Mouse (Mus musculus): ENCODE measurements around the gene Gpr137b. TPM values are rescaled to one million over a fixed set of nuclear protein-coding genes. Genes with fewer than 3 reads are reported as not detected.
"Not testable (repeated sequence)": the region's sequence is repeated elsewhere in the genome, so short reads cannot be mapped to it uniquely, and the experiment has no call there.

Gene Gpr137b
- polyA plus RNA-seq, 1 experiment from 2014 or later, result 3.6 TPM

GRCm38 (mm10) chr13:13378168-13378859 lies 15.5 kb downstream of the Gpr137b start:
- H3K27ac ChIP-seq (ENCODE audit: low read depth, low read length); H3K4me2 ChIP-seq (replicated peaks; ENCODE audit: low read depth); H3K36me3 ChIP-seq (ENCODE audit: control insufficient read depth, insufficient read depth); ATAC-seq; H3K27me3 ChIP-seq (replicated peaks; ENCODE audit: control insufficient read depth, insufficient read depth, low read length); H3K9me3 ChIP-seq (ENCODE audit: control insufficient read depth); H3K4me1 ChIP-seq (replicated peaks; ENCODE audit: control insufficient read depth, insufficient read depth, low read length); H3K4me3 ChIP-seq (ENCODE audit: low read depth, low read length); H3K9ac ChIP-seq (ENCODE audit: low read depth, low read length): not testable (repeated sequence)
- WGBS, result 60% methylated on average over 1 of the region's 7 CpGs

GRCm38 (mm10) chr13:13377180-13377579 lies 16.6 kb downstream of the Gpr137b start:
- Histone ChIP-seq H3K4me3 (ENCODE audit: low read depth, low read length) (no peak overlapping the region), H3K4me2 (replicated peaks; ENCODE audit: low read depth) (no peak overlapping the region), H3K27me3 (replicated peaks; ENCODE audit: control insufficient read depth, insufficient read depth, low read length) (no peaks in the 10 kb centered on the region), H3K4me1 (replicated peaks; ENCODE audit: control insufficient read depth, insufficient read depth, low read length) (no peaks in the 10 kb centered on the region), H3K27ac (ENCODE audit: low read depth, low read length) (no peak overlapping the region), H3K9ac (ENCODE audit: low read depth, low read length) (no peak overlapping the region), H3K36me3 (ENCODE audit: control insufficient read depth, insufficient read depth) (no peaks in the 10 kb centered on the region), H3K9me3 (ENCODE audit: control insufficient read depth) (no peaks in the 10 kb centered on the region)
- WGBS, result 77% methylated on average over 5 of the region's 5 CpGs
- TF ChIP-seq CTCF (IDR thresholded peaks at IDR 0.05; ENCODE audit: low read depth), result no peak
- no peak for ATAC-seq

GRCm38 (mm10) chr13:13373965-13374364 lies 19.8 kb downstream of the Gpr137b start:
- H3K27ac ChIP-seq (ENCODE audit: low read depth, low read length); H3K27me3 ChIP-seq (replicated peaks; ENCODE audit: control insufficient read depth, insufficient read depth, low read length); ATAC-seq; H3K36me3 ChIP-seq (ENCODE audit: control insufficient read depth, insufficient read depth); H3K4me3 ChIP-seq (ENCODE audit: low read depth, low read length); H3K9me3 ChIP-seq (ENCODE audit: control insufficient read depth); H3K4me1 ChIP-seq (replicated peaks; ENCODE audit: control insufficient read depth, insufficient read depth, low read length); H3K9ac ChIP-seq (ENCODE audit: low read depth, low read length); H3K4me2 ChIP-seq (replicated peaks; ENCODE audit: low read depth): not testable (repeated sequence)
- WGBS, result 61% methylated on average over 5 of the region's 6 CpGs

GRCm38 (mm10) chr13:13371436-13371835 lies 22.4 kb downstream of the Gpr137b start:
- H3K4me3 ChIP-seq (ENCODE audit: low read depth, low read length); H3K27me3 ChIP-seq (replicated peaks; ENCODE audit: control insufficient read depth, insufficient read depth, low read length); H3K4me1 ChIP-seq (replicated peaks; ENCODE audit: control insufficient read depth, insufficient read depth, low read length); H3K9me3 ChIP-seq (ENCODE audit: control insufficient read depth); H3K27ac ChIP-seq (ENCODE audit: low read depth, low read length); H3K36me3 ChIP-seq (ENCODE audit: control insufficient read depth, insufficient read depth); ATAC-seq; H3K4me2 ChIP-seq (replicated peaks; ENCODE audit: low read depth); H3K9ac ChIP-seq (ENCODE audit: low read depth, low read length): not testable (repeated sequence)
- WGBS, result 85% methylated on average over 7 of the region's 7 CpGs

GRCm38 (mm10) chr13:13366371-13366770 lies 27.4 kb downstream of the Gpr137b start:
- not testable (repeated sequence) for H3K36me3 ChIP-seq (ENCODE audit: control insufficient read depth, insufficient read depth); H3K9ac ChIP-seq (ENCODE audit: low read depth, low read length); H3K9me3 ChIP-seq (ENCODE audit: control insufficient read depth); H3K4me3 ChIP-seq (ENCODE audit: low read depth, low read length); ATAC-seq; H3K4me2 ChIP-seq (replicated peaks; ENCODE audit: low read depth); H3K4me1 ChIP-seq (replicated peaks; ENCODE audit: control insufficient read depth, insufficient read depth, low read length); H3K27ac ChIP-seq (ENCODE audit: low read depth, low read length); H3K27me3 ChIP-seq (replicated peaks; ENCODE audit: control insufficient read depth, insufficient read depth, low read length)
- WGBS, result 85% methylated on average over 2 of the region's 2 CpGs

GRCm38 (mm10) chr13:13363536-13363935 lies 30.3 kb downstream of the Gpr137b start:
- H3K27ac ChIP-seq (ENCODE audit: low read depth, low read length); H3K4me1 ChIP-seq (replicated peaks; ENCODE audit: control insufficient read depth, insufficient read depth, low read length); H3K27me3 ChIP-seq (replicated peaks; ENCODE audit: control insufficient read depth, insufficient read depth, low read length); H3K9ac ChIP-seq (ENCODE audit: low read depth, low read length); H3K4me3 ChIP-seq (ENCODE audit: low read depth, low read length); H3K4me2 ChIP-seq (replicated peaks; ENCODE audit: low read depth); H3K9me3 ChIP-seq (ENCODE audit: control insufficient read depth); ATAC-seq; H3K36me3 ChIP-seq (ENCODE audit: control insufficient read depth, insufficient read depth): not testable (repeated sequence)
- WGBS, result 88% methylated on average over 7 of the region's 7 CpGs

- 95% methylated on average over 6 of the region's 6 CpGs for WGBS
- not testable (repeated sequence) for H3K27me3 ChIP-seq (replicated peaks; ENCODE audit: control insufficient read depth, insufficient read depth, low read length); H3K4me2 ChIP-seq (replicated peaks; ENCODE audit: low read depth); ATAC-seq; H3K36me3 ChIP-seq (ENCODE audit: control insufficient read depth, insufficient read depth); H3K9ac ChIP-seq (ENCODE audit: low read depth, low read length); H3K27ac ChIP-seq (ENCODE audit: low read depth, low read length); H3K4me1 ChIP-seq (replicated peaks; ENCODE audit: control insufficient read depth, insufficient read depth, low read length); H3K9me3 ChIP-seq (ENCODE audit: control insufficient read depth); H3K4me3 ChIP-seq (ENCODE audit: low read depth, low read length)
Measured at GRCm38 (mm10) chr13:13362261-13362660, 31.6 kb downstream of the Gpr137b start.

- H3K27ac ChIP-seq (ENCODE audit: low read depth, low read length); H3K4me2 ChIP-seq (replicated peaks; ENCODE audit: low read depth); H3K4me3 ChIP-seq (ENCODE audit: low read depth, low read length); ATAC-seq; H3K4me1 ChIP-seq (replicated peaks; ENCODE audit: control insufficient read depth, insufficient read depth, low read length); H3K27me3 ChIP-seq (replicated peaks; ENCODE audit: control insufficient read depth, insufficient read depth, low read length); H3K9ac ChIP-seq (ENCODE audit: low read depth, low read length); H3K36me3 ChIP-seq (ENCODE audit: control insufficient read depth, insufficient read depth); H3K9me3 ChIP-seq (ENCODE audit: control insufficient read depth): not testable (repeated sequence)
- WGBS, result 73% methylated on average over 4 of the region's 4 CpGs
Measured at GRCm38 (mm10) chr13:13360045-13360444, 33.8 kb downstream of the Gpr137b start.

- not testable (repeated sequence) for H3K4me1 ChIP-seq (replicated peaks; ENCODE audit: control insufficient read depth, insufficient read depth, low read length); ATAC-seq; H3K9me3 ChIP-seq (ENCODE audit: control insufficient read depth); H3K4me3 ChIP-seq (ENCODE audit: low read depth, low read length); H3K27ac ChIP-seq (ENCODE audit: low read depth, low read length); H3K9ac ChIP-seq (ENCODE audit: low read depth, low read length); H3K4me2 ChIP-seq (replicated peaks; ENCODE audit: low read depth); H3K36me3 ChIP-seq (ENCODE audit: control insufficient read depth, insufficient read depth); H3K27me3 ChIP-seq (replicated peaks; ENCODE audit: control insufficient read depth, insufficient read depth, low read length)
- WGBS, result 88% methylated on average over 7 of the region's 7 CpGs
Measured at GRCm38 (mm10) chr13:13358602-13359001, 35.2 kb downstream of the Gpr137b start.
